Mouse (Mus musculus) lung, postnatal 10 days (tissue): ENCODE data around the gene Smug1.

Experiments used
- DNase-seq: peaks from one replicate; pipeline ENCODE4 v3.0.0; 2021

The Smug1 gene

GRCm38 (mm10) chr15:103167042-103167615 lies at the start of gene Smug1:
Gene Smug1, minus strand, starts transcription at chr15:103167092.
- no peak for DNase-seq

- no peak for DNase-seq
These were observed 49.2 kb upstream of the Smug1 start for GRCm38 (mm10) chr15:103216052-103216451.

- peak; percentile 94 for DNase-seq
These were observed 48.3 kb upstream of the Smug1 start for GRCm38 (mm10) chr15:103214971-103215907.

- DNase-seq: no peak
These were observed 47.3 kb upstream of the Smug1 start for GRCm38 (mm10) chr15:103214149-103214548.

GRCm38 (mm10) chr15:103205156-103205555 lies 38.3 kb upstream of the Smug1 start:
- DNase-seq: peak; percentile 44

GRCm38 (mm10) chr15:103202088-103202793 lies 35.3 kb upstream of the Smug1 start:
- DNase-seq: peak; percentile 80

- DNase-seq: no peak
These were observed 30.9 kb upstream of the Smug1 start for GRCm38 (mm10) chr15:103197785-103198184.

DNA sequence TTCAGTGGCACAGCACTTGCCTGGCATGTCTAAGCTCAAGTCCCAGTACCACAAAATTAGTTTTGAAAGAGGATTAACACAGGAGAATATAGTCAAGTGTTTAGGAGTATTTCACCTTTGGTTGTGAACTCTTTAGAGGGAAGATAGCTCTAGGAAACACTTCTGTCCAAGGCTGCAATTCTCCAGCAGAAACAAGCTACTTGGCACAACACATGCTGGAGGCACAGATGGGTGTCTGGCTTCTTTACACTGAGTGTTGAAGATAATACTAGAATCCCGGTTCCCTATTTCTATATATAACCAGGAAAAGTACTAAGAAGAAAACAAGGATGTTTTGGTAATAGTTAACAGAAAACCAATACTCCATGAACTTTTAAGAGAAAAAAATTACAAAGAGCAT lies 29.9 kb upstream of the Smug1 start:
- no peak for DNase-seq

DNA sequence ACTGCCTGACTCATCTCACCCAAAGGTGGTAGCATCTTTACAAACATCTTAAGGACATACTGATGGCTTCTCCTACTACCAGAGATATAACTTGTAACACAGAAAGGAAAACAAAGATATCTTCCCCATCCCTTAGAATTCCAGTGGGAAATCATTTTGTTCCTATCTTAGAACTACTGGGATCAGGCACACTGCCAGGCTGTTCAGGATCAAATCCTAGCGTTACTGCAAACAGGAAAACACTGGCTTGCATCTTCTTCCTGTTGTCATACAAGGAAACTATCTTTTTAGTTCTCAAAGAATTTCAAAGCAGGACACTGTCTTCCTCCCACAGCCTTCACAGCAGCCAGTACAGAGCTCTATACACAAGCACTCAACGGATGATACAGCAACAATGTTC lies 26.7 kb upstream of the Smug1 start:
- peak; percentile 63 for DNase-seq

- peak; percentile 68 for DNase-seq
These were observed 23.9 kb upstream of the Smug1 start for GRCm38 (mm10) chr15:103190531-103191462.

- no peak for DNase-seq
These were observed 23.2 kb upstream of the Smug1 start for GRCm38 (mm10) chr15:103190083-103190482.

DNA sequence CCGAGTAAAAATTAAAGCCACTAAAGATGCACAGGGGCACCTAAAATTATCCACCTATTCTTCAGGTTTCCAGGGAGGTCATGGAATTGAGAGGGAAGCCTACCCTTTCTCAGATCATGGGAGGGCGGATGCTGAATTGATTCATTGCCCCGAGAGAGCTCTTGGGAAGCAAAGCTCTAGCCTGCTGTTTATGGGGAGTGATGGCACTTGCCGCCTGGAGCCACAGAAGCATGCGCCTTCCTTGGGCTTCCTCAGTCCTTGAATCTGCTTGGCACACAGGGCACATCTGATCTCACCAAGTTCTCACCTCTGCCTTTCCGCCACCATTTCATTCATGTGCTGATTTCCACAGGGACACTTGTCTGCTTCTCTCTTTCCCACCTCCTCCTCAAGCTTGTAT lies 20.9 kb upstream of the Smug1 start:
- no peak for DNase-seq

DNA sequence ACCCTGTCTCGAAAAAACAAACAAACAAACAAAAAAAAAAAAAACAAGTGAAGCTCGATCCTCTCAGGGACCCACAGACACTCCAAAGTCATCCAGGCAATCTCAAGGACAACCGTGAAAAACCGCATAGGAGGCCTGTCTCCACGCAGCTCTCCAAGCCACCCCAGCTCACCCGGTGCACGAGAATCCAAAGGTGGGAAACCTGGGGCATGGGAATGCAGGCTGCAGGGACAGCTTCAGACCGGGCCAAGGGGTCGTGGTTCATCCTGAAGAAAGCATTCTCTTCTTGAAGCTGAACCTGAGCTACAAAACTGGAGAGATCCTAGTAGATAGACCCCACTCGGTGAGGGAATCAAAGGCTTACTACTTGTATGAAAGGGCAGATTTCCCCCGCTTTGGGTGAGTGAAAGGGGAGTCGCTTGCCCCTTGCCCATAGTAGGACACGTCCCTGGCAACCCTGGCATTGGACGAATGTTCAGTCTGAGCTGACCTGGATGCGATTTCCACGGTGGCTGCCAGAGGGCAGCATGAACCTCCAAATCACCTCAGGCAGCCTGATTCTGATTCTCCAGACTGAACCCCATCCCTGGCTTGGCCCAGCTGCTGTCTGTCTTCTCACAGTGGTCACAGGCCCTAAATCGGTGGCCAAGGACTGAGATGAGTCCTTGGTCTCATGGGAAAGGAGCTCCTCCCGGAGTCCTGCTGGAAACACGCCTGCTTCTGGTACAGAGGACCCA lies 18.7 kb upstream of the Smug1 start:
- peak; percentile 78 for DNase-seq

- peak; percentile 45 for DNase-seq
These were observed 17.0 kb upstream of the Smug1 start for GRCm38 (mm10) chr15:103183651-103184610.

- DNase-seq: peak; percentile 83
These were observed 16.2 kb upstream of the Smug1 start for GRCm38 (mm10) chr15:103183135-103183534.

- DNase-seq: peak; percentile 84
These were observed 15.4 kb upstream of the Smug1 start for GRCm38 (mm10) chr15:103182166-103182790.

- DNase-seq: no peak
These were observed 13.5 kb upstream of the Smug1 start for GRCm38 (mm10) chr15:103180406-103180805.

DNA sequence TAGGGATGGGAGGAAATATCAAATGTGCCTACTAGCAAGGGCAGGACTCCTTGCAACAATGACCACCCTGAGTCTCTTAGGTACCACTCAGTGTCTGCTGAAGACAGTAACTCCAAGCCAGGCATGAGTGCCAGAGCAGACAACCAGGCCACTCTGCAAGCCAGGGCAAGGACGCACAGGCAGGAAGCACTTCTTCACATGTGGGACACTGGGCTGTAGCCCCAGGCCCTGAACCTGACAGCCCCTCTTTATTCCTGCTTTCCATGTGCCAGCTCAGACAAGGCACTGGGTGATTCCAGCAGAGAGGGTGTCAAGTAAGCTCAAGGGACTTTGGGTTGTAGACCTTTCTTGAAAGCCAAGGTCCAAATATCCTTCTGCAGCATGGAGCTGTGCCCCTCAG lies 11.9 kb upstream of the Smug1 start:
- DNase-seq: no peak

DNA sequence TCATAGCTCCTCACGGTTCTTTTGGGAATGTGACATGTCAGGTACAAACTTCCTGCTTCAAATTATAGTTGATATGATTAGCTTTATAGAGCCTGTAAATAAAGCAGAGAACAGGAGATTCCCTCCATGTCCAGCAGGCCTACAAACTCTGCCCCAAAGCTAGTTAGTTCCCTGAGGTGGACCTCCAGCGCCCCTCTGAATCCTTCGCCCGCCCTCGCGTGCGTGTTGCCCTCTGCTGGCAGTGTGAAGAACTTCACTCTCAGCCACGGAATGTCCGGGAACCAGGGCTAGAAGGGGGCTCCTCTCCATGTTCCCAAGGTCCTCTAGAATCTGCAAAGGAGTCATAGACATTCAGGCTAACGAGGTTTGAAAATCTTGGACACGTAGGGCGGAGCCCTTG lies 11.2 kb upstream of the Smug1 start:
- peak; percentile 69 for DNase-seq

- DNase-seq: no peak
These were observed 10.7 kb upstream of the Smug1 start for GRCm38 (mm10) chr15:103177611-103178041.
